In genomic region chr12:111516826-111517225, GRCm38 (mm10) we compare ENCODE assay signal across 11 mouse cellular contexts. TPM values are rescaled to one million over a fixed set of nuclear protein-coding genes. Genes with fewer than 3 reads are reported as not detected.
DNase-seq lines count a peak whose midpoint lies in the region; ATAC-seq and TF ChIP-seq lines count a peak whose summit lies in the region.
"Had no signal": no experiment of that assay in that cellular context is flagged by ENCODE, and none has a peak within 500 bp of the region (broad histone marks: within the 10 kb centered on the region; RNA-seq: fewer than 3 reads in every experiment).

No protein-coding gene starts in this region.

- ATAC-seq in frontal cortex, adult (ENCODE audit: low TSS enrichment), result peak; percentile 85
- peak; percentile 73 for ATAC-seq in G1E (ENCODE audit: extremely low read depth, insufficient number of reproducible peaks, low FRiP score, poor library complexity, severe bottlenecking)
- peak; percentile 27 to 52; a peak in 1 of 4 replicates for ATAC-seq in hematopoietic stem cell, adult 5-6 weeks (replicated peaks in 1 of 2; ENCODE audit: insufficient read depth in 1 of 2, low FRiP score in 2 of 2, low TSS enrichment in 1 of 2, low read depth in 1 of 2, poor library complexity in 2 of 2, severe bottlenecking in 2 of 2)
- peak; percentile 64 for ATAC-seq in megakaryocyte progenitor cell, adult 5-6 weeks (replicated peaks; ENCODE audit: poor library complexity)

- H3K27ac ChIP-seq in forebrain, embryonic 10.5 days, result no peak overlapping the region
- H3K27ac ChIP-seq: limb, embryonic 13.5 days had no signal

- TF ChIP-seq CTCF in G1E (IDR thresholded peaks at IDR 0.05; ENCODE audit: low read depth, low read length), result no peak

- peaks cover 65% of the 10 kb centered on the region for H3K4me1 ChIP-seq in G1E (ENCODE audit: insufficient read depth, low read depth, low read length)
- no peaks in the 10 kb centered on the region for H3K4me1 ChIP-seq in forebrain, embryonic 10.5 days
- H3K4me1 ChIP-seq: limb, embryonic 13.5 days had no signal

- H3K36me3 ChIP-seq in G1E (replicated peaks), result no peaks in the 10 kb centered on the region
- no peaks in the 10 kb centered on the region for H3K36me3 ChIP-seq in forebrain, embryonic 10.5 days (replicated peaks)
- H3K36me3 ChIP-seq: limb, embryonic 13.5 days had no signal

- WGBS in forebrain, embryonic 10.5 days, result 92% methylated on average over 6 of the region's 6 CpGs

- H3K9me3 ChIP-seq in G1E (replicated peaks), result peaks cover 3% of the 10 kb centered on the region
- H3K9me3 ChIP-seq in forebrain, embryonic 10.5 days, result peaks cover 2% of the 10 kb centered on the region

- H3K4me3 ChIP-seq in G1E (ENCODE audit: low read depth, low read length), result no peak overlapping the region; the same call in 1 of the 2 replicates
- H3K4me3 ChIP-seq in forebrain, embryonic 10.5 days, result no peak overlapping the region
- H3K4me3 ChIP-seq: limb, embryonic 13.5 days had no signal

- no peak for DNase-seq in frontal cortex, postnatal 14 days (ENCODE audit: low spot score in 2 of 2)
- peak; percentile 82 for DNase-seq in G1E (ENCODE audit: low spot score)
- no peak for DNase-seq in B cell, adult 2 months
- no peak for DNase-seq in forebrain, embryonic 10.5 days (ENCODE audit: extremely low spot score, low spot score)
- no peak for DNase-seq in layer of hippocampus, adult 18-20 months (ENCODE audit: low spot score in 2 of 2)
- DNase-seq: gastrocnemius, postnatal 14 days; kidney, adult 11 months had no signal

- H3K27me3 ChIP-seq in G1E (ENCODE audit: insufficient read depth, low read length), result no peaks in the 10 kb centered on the region
- no peaks in the 10 kb centered on the region for H3K27me3 ChIP-seq in forebrain, embryonic 10.5 days (ENCODE audit: poor library complexity, severe bottlenecking)
- H3K27me3 ChIP-seq: limb, embryonic 13.5 days had no signal

RNA-seq across cellular contexts. Expression of gene Eif5, which starts 21.0 kb away (rescaled TPM):
- total RNA-seq in G1E (2014; fragmentation: Nextera tagmentation) (512 and 637 TPM in 2 replicates), G1E (2017) (260 and 285 TPM in 2 replicates)
- 107 and 121 TPM in 2 replicates for polyA plus RNA-seq in G1E (2012)
- 352 and 436 TPM in 2 replicates for total RNA-seq in hematopoietic stem cell, adult 5-6 weeks (2017)
- total RNA-seq in megakaryocyte progenitor cell, adult 5-6 weeks (2015), result 349 and 403 TPM in 2 replicates
- total RNA-seq in megakaryocyte progenitor cell, adult 5-6 weeks (2017), result 221 and 322 TPM in 2 replicates
- polyA plus RNA-seq in forebrain, embryonic 10.5 days (2016; fragmentation: Nextera tagmentation; extraction: Ambion mirVana), result 740 and 785 TPM in 2 replicates
- total RNA-seq in layer of hippocampus, adult 18-20 months (2021), result 100 to 1,000 TPM; 254 to 262 TPM

RNA-seq across cellular contexts. Expression of gene Gm266, which starts 31.2 kb away (rescaled TPM):
- total RNA-seq in G1E (2014; fragmentation: Nextera tagmentation) (not detected in 2 replicates), G1E (2017) (0.11 TPM in 1 of 2 replicates, not detected in the other)
- polyA plus RNA-seq in G1E (2012), result not detected in 2 replicates
- not detected in 2 replicates for total RNA-seq in hematopoietic stem cell, adult 5-6 weeks (2017)
- not detected in 2 replicates for total RNA-seq in megakaryocyte progenitor cell, adult 5-6 weeks (2015)
- not detected in 2 replicates for total RNA-seq in megakaryocyte progenitor cell, adult 5-6 weeks (2017)
- polyA plus RNA-seq in forebrain, embryonic 10.5 days (2016; fragmentation: Nextera tagmentation; extraction: Ambion mirVana), result 7.1 and 9.8 TPM in 2 replicates
- total RNA-seq in layer of hippocampus, adult 18-20 months (2021), result 1 to 10 TPM; 3.7 to 3.9 TPM

RNA-seq across cellular contexts. Expression of gene Mark3, which starts 57.5 kb away (rescaled TPM):
- total RNA-seq in G1E (2014; fragmentation: Nextera tagmentation) (223 and 248 TPM in 2 replicates), G1E (2017) (142 and 145 TPM in 2 replicates)
- polyA plus RNA-seq in G1E (2012), result 21.3 and 23.3 TPM in 2 replicates
- 68.9 and 75.9 TPM in 2 replicates for total RNA-seq in hematopoietic stem cell, adult 5-6 weeks (2017)
- 60.2 and 88.1 TPM in 2 replicates for total RNA-seq in megakaryocyte progenitor cell, adult 5-6 weeks (2015)
- 63.5 and 73.1 TPM in 2 replicates for total RNA-seq in megakaryocyte progenitor cell, adult 5-6 weeks (2017)
- 42.1 and 44.8 TPM in 2 replicates for polyA plus RNA-seq in forebrain, embryonic 10.5 days (2016; fragmentation: Nextera tagmentation; extraction: Ambion mirVana)
- 10 to 100 TPM; 92.2 to 92.3 TPM for total RNA-seq in layer of hippocampus, adult 18-20 months (2021)
